Mouse (Mus musculus) E14TG2a.4 (cell line): Measurements from ENCODE around the gene Hist1h4i.

ENCODE experiments used
- CTCF ChIP-seq: conservative IDR thresholded peaks from 2 replicates; pipeline ENCODE4 v1.5.1; 2014; ENCODE audit warnings: low read length
- NANOG ChIP-seq: IDR thresholded peaks from 2 replicates; pipeline ENCODE4 v1.6.1; 2014; ENCODE audit warnings: borderline replicate concordance, low read length, mixed read lengths

DNA sequence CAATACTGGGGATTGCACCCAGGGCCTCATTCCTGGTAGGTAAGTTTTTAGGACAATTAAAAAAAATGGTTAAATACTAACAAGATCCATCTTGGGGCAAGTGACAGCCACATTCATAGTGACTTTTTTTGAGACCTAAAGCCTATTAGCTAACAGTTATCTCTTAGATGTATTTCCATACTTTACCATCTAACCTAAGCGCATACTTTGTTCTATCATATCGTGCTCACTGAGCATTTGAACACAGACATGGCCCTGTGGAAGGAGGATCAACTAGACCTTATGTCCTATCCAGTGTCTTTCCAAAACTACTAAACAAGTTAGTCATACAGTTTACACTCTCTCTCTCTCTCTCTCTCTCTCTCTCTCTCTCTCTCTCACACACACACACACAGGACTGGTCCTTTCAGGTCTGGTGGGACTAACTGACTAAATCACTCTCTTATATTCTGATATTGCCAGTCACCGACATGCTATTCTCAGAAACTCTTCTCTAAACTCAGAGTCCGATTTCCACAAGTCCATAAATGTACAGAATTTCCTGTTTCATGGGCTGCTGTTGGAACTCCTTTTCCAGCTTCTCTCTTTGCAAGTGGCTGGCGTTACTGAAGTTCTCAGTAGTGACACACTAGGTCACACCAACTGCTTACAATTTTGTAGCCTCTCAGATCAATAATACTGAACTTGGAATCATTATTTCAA is 7.3 kb downstream of the Hist1h4i start:
- TF ChIP-seq CTCF (no peak), NANOG (no peak)
